Mouse (Mus musculus): Measurements from ENCODE around the gene Gmds. TPM values are rescaled to one million over a fixed set of nuclear protein-coding genes. Genes with fewer than 3 reads are reported as not detected.

The Gmds gene
- polyA plus RNA-seq, 1 experiment, result 10.6 TPM

DNA sequence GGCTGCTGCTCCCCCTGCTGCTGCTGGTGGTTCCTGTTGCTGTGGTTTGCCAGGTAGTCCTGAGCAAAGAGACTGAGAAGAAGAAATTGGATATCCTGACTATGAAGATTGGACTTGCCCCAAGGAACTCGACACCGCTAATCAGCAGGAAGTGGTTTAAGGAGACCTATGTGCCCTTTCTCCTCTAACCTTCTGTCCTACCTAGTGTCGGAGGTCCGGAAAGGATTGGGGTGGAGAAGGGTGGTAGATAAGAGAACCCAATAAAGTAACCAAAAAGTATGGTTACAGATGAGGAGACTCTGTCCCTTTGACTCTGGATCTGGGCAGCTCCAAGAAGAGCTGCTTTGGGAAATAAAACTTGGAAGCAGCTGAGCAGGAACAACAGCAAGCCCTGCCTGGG, 86.3 kb downstream of the Gmds start:
- no peak overlapping the region for H3K4me3 ChIP-seq (ENCODE audit: low read depth, low read length)
- H3K36me3 ChIP-seq (ENCODE audit: control insufficient read depth, insufficient read depth, low read length, poor library complexity, severe bottlenecking), result no peaks in the 10 kb centered on the region
- no peaks in the 10 kb centered on the region for H3K9me3 ChIP-seq (replicated peaks; ENCODE audit: control insufficient read depth, insufficient read depth, low read length, poor library complexity, severe bottlenecking)
- no peaks in the 10 kb centered on the region for H3K27me3 ChIP-seq (ENCODE audit: control insufficient read depth, insufficient read depth, low read length, poor library complexity, severe bottlenecking)
- H3K27ac ChIP-seq (ENCODE audit: insufficient read depth, low read length), result no peak overlapping the region
- no peak overlapping the region for H3K9ac ChIP-seq (ENCODE audit: low read depth, poor library complexity, severe bottlenecking)
- no peaks in the 10 kb centered on the region for H3K4me1 ChIP-seq (ENCODE audit: control insufficient read depth, insufficient read depth, low read length)
- TF ChIP-seq EP300 (IDR thresholded peaks at IDR 0.05; ENCODE audit: insufficient read depth, low read depth, low read length), result no peak
- TF ChIP-seq POLR2A (IDR thresholded peaks at IDR 0.05; ENCODE audit: insufficient read depth, low read length), result no peak
- no peak for TF ChIP-seq CTCF (IDR thresholded peaks at IDR 0.05; ENCODE audit: low read depth, low read length)

DNA sequence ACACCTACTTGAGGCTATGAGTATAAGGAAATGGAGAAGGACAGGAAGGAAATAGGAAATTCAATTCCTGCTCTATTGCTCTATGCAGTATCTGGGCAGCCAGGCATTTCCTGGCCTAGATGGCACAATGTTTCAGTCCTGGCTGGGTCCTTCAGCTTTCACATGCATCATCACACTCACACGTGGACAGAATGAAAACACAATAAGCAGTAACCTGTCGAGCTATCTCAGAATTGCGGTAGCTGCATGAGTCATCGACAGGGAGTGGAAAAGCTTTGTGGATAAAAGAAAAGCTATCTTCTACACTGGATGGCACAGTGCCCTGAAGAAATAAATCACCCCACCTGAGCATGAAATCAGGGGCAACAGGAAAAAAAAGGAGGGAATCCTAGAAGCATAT, 96.3 kb downstream of the Gmds start:
- Histone ChIP-seq H3K4me1 (ENCODE audit: control insufficient read depth, insufficient read depth, low read length) (no peaks in the 10 kb centered on the region), H3K27ac (ENCODE audit: insufficient read depth, low read length) (no peak overlapping the region), H3K27me3 (ENCODE audit: control insufficient read depth, insufficient read depth, low read length, poor library complexity, severe bottlenecking) (no peaks in the 10 kb centered on the region), H3K4me3 (ENCODE audit: low read depth, low read length) (no peak overlapping the region), H3K9ac (ENCODE audit: low read depth, poor library complexity, severe bottlenecking) (no peak overlapping the region), H3K9me3 (replicated peaks; ENCODE audit: control insufficient read depth, insufficient read depth, low read length, poor library complexity, severe bottlenecking) (no peaks in the 10 kb centered on the region), H3K36me3 (ENCODE audit: control insufficient read depth, insufficient read depth, low read length, poor library complexity, severe bottlenecking) (no peaks in the 10 kb centered on the region)
- no peak for TF ChIP-seq POLR2A (IDR thresholded peaks at IDR 0.05; ENCODE audit: insufficient read depth, low read length)
- TF ChIP-seq CTCF (IDR thresholded peaks at IDR 0.05; ENCODE audit: low read depth, low read length), result no peak
- no peak for TF ChIP-seq EP300 (IDR thresholded peaks at IDR 0.05; ENCODE audit: insufficient read depth, low read depth, low read length)

DNA sequence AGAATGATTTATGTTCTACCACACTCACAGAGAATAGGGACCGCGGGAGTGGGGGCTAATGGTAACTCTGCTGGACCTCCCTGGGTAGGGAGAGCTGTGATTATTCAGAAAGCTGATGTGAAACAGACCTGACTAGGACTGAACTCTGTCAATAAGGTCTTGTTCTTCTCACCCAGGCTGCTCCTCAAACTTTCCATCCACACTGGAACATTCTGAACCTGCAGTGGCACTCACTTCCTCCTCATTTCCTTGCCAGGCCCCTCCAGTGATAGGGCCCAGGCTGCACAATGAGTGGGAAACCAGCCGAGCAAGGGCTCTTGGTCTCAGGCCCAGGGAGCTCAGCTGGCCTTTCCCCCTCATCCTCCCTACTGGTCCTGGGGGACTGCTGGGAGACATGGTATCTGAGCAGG, 102.3 kb downstream of the Gmds start:
- no peak overlapping the region for H3K27ac ChIP-seq (ENCODE audit: insufficient read depth, low read length)
- H3K9me3 ChIP-seq (replicated peaks; ENCODE audit: control insufficient read depth, insufficient read depth, low read length, poor library complexity, severe bottlenecking), result no peaks in the 10 kb centered on the region
- no peak overlapping the region for H3K4me3 ChIP-seq (ENCODE audit: low read depth, low read length)
- no peak overlapping the region for H3K9ac ChIP-seq (ENCODE audit: low read depth, poor library complexity, severe bottlenecking)
- no peaks in the 10 kb centered on the region for H3K36me3 ChIP-seq (ENCODE audit: control insufficient read depth, insufficient read depth, low read length, poor library complexity, severe bottlenecking)
- H3K4me1 ChIP-seq (ENCODE audit: control insufficient read depth, insufficient read depth, low read length), result no peaks in the 10 kb centered on the region
- TF ChIP-seq POLR2A (IDR thresholded peaks at IDR 0.05; ENCODE audit: insufficient read depth, low read length) (no peak), CTCF (IDR thresholded peaks at IDR 0.05; ENCODE audit: low read depth, low read length) (no peak), EP300 (IDR thresholded peaks at IDR 0.05; ENCODE audit: insufficient read depth, low read depth, low read length) (no peak)
- H3K27me3 ChIP-seq (ENCODE audit: control insufficient read depth, insufficient read depth, low read length, poor library complexity, severe bottlenecking), result no peaks in the 10 kb centered on the region

GRCm38 (mm10) chr13:32235046-32235445, 103.5 kb downstream of the Gmds start:
- Histone ChIP-seq H3K4me1 (ENCODE audit: control insufficient read depth, insufficient read depth, low read length) (no peaks in the 10 kb centered on the region), H3K9ac (ENCODE audit: low read depth, poor library complexity, severe bottlenecking) (no peak overlapping the region), H3K4me3 (ENCODE audit: low read depth, low read length) (no peak overlapping the region), H3K36me3 (ENCODE audit: control insufficient read depth, insufficient read depth, low read length, poor library complexity, severe bottlenecking) (no peaks in the 10 kb centered on the region), H3K27me3 (ENCODE audit: control insufficient read depth, insufficient read depth, low read length, poor library complexity, severe bottlenecking) (no peaks in the 10 kb centered on the region), H3K9me3 (replicated peaks; ENCODE audit: control insufficient read depth, insufficient read depth, low read length, poor library complexity, severe bottlenecking) (no peaks in the 10 kb centered on the region), H3K27ac (ENCODE audit: insufficient read depth, low read length) (no peak overlapping the region)
- TF ChIP-seq POLR2A (IDR thresholded peaks at IDR 0.05; ENCODE audit: insufficient read depth, low read length) (no peak), EP300 (IDR thresholded peaks at IDR 0.05; ENCODE audit: insufficient read depth, low read depth, low read length) (no peak), CTCF (IDR thresholded peaks at IDR 0.05; ENCODE audit: low read depth, low read length) (no peak)

- no peak for TF ChIP-seq CTCF (IDR thresholded peaks at IDR 0.05; ENCODE audit: low read depth, low read length)
- no peak for TF ChIP-seq POLR2A (IDR thresholded peaks at IDR 0.05; ENCODE audit: insufficient read depth, low read length)
- no peak for TF ChIP-seq EP300 (IDR thresholded peaks at IDR 0.05; ENCODE audit: insufficient read depth, low read depth, low read length)
- Histone ChIP-seq H3K36me3 (ENCODE audit: control insufficient read depth, insufficient read depth, low read length, poor library complexity, severe bottlenecking) (no peaks in the 10 kb centered on the region), H3K27ac (ENCODE audit: insufficient read depth, low read length) (no peak overlapping the region), H3K27me3 (ENCODE audit: control insufficient read depth, insufficient read depth, low read length, poor library complexity, severe bottlenecking) (no peaks in the 10 kb centered on the region), H3K4me1 (ENCODE audit: control insufficient read depth, insufficient read depth, low read length) (no peaks in the 10 kb centered on the region), H3K9me3 (replicated peaks; ENCODE audit: control insufficient read depth, insufficient read depth, low read length, poor library complexity, severe bottlenecking) (no peaks in the 10 kb centered on the region), H3K9ac (ENCODE audit: low read depth, poor library complexity, severe bottlenecking) (no peak overlapping the region), H3K4me3 (ENCODE audit: low read depth, low read length) (no peak overlapping the region)
These were observed 104.5 kb downstream of the Gmds start for GRCm38 (mm10) chr13:32234019-32234418.

DNA sequence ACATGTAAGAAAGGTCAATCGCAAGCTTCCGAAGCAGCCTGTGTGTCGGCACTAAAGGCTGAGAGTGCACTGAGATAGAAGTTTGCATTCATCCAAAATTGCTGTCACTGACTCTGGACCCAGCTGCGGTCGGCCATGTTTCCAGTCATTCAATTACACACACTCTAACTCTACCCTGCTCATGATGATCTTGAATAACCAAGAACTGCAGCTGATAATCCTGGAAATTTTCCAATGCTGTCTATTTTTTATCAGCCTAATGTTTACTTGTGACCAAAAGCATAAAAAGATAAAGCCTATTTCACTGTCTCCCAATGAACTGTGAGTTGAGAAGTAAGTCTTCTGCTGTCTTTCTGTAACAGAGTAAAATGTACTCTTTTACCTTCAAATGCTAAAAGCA, 106.1 kb downstream of the Gmds start:
- H3K9me3 ChIP-seq (replicated peaks; ENCODE audit: control insufficient read depth, insufficient read depth, low read length, poor library complexity, severe bottlenecking), result no peaks in the 10 kb centered on the region
- H3K36me3 ChIP-seq (ENCODE audit: control insufficient read depth, insufficient read depth, low read length, poor library complexity, severe bottlenecking), result no peaks in the 10 kb centered on the region
- no peak for TF ChIP-seq EP300 (IDR thresholded peaks at IDR 0.05; ENCODE audit: insufficient read depth, low read depth, low read length)
- TF ChIP-seq POLR2A (IDR thresholded peaks at IDR 0.05; ENCODE audit: insufficient read depth, low read length), result no peak
- no peak for TF ChIP-seq CTCF (IDR thresholded peaks at IDR 0.05; ENCODE audit: low read depth, low read length)
- H3K27me3 ChIP-seq (ENCODE audit: control insufficient read depth, insufficient read depth, low read length, poor library complexity, severe bottlenecking), result no peaks in the 10 kb centered on the region
- no peak overlapping the region for H3K9ac ChIP-seq (ENCODE audit: low read depth, poor library complexity, severe bottlenecking)
- no peak overlapping the region for H3K27ac ChIP-seq (ENCODE audit: insufficient read depth, low read length)
- no peaks in the 10 kb centered on the region for H3K4me1 ChIP-seq (ENCODE audit: control insufficient read depth, insufficient read depth, low read length)
- no peak overlapping the region for H3K4me3 ChIP-seq (ENCODE audit: low read depth, low read length)

Data from ES-Bruce4 (cell line).